Mouse (Mus musculus) ovary, adult 10 weeks (tissue): ENCODE data around the gene Sh3bp5l. TPM values are rescaled to one million over a fixed set of nuclear protein-coding genes. Genes with fewer than 3 reads are reported as not detected.

Experiments
- polyA plus RNA-seq: library from polyadenylated mRNA; stranded (reverse); fragments of 350-450 nt; fragmentation: Illumina TruSeq; extraction: RNeasy Lipid Tissue Mini Kit (QIAGEN cat#74804); gene quantifications from one replicate; pipeline ENCODE4 v1.2.3, GENCODE M21; 2014

Gene Sh3bp5l
- polyA plus RNA-seq: 0.80 TPM

DNA sequence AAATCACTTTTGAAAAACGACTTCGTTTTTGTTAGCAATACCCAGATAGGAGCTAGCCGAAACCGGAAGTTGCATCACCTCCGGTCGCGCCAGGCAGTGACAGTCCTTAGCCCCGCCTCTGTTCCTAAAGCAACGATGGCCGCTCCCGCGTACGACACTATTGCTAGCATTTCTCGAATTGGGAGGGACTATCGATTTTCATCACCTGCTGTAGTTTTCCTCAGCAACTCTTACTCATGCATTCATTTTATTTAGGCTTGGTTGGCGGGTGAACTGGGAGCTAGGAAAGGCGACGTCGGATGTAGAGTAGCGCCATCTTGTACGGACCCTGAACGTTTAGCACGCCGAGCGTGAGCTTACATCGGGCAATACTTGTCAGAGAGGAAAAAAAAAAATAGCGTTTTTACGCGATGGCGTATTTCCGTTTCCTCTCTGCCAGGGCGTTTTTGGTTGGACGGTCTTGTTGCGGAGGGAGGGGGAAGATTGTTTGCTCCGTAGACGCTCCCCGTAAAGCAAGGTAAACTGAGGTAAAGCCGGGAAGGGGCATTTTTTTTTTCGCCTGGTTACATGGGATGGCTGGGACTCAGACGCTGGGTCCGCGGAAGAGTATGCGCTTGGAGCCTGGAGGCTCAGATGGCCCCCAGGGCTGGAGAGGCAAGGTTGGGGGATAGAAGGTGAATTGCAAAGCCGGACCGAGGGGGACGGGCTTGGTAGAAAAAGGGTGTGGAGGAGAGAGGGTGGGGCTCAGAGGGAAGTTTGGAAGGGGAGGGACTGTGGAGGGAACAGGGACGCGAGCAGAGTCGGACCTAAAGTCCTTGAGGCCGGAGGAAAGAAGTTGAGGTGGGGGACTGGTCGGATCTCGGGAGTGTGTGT is at the start of gene Sh3bp5l, which contains the start of gene Zfp672:
TSS of gene Sh3bp5l (plus strand) at position 449 of the 873 bp plus-strand sequence.
TSS of gene Zfp672 (minus strand) at position 64 of the 873 bp plus-strand sequence.

DNA sequence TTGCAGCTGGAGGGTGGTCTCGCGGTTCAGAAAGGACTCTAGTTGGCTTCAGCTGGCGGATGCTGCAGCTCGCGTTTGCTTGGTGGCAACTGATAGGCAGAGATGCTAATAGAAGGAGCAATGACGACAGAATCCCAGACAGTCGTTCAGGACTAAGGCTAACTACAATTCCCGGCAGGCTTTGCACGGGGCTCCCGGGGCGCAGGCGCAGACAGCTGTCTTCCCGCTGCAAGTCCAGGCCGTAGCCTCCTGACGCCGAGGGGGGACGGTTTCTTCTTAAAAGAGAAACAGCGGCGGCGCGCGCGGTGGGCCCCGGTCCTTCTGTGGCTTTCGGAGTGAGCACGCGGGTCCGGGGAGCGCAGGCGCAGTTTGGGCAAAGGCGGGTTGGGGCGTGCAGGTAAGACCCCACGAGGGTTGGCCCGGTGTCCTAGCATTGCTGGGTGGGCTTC is 23.6 kb upstream of the Sh3bp5l start, which contains the start of gene Zfp692:
TSS of gene Zfp692 (plus strand) at position 210 of the 449 bp plus-strand sequence.

GRCm38 (mm10) chr11:58378763-58379278 is 48.3 kb downstream of the Sh3bp5l start, which contains the start of gene Lypd8:
Lypd8 (plus strand) TSS chr11:58379043.

Other genes with a start within 250 kb of the Sh3bp5l start
- gene Gm12248, start 237.6 kb upstream of the Sh3bp5l start, polyA plus RNA-seq: 0.43 TPM
- gene Cnot8, start 226.6 kb upstream of the Sh3bp5l start, polyA plus RNA-seq: 35.5 TPM
- 8.7 TPM for gene Gemin5, start 162.2 kb upstream of the Sh3bp5l start, polyA plus RNA-seq
- gene Mrpl22, start 159.1 kb upstream of the Sh3bp5l start, polyA plus RNA-seq: 35.7 TPM
- gene Igtp, start 131.2 kb upstream of the Sh3bp5l start, polyA plus RNA-seq: 16.1 TPM
- gene Irgm2, start 131.1 kb upstream of the Sh3bp5l start, polyA plus RNA-seq: 30.9 TPM
- not detected for gene 4930438A08Rik, start 55.9 kb upstream of the Sh3bp5l start, polyA plus RNA-seq
- 0.48 TPM for gene Zfp692, start 23.7 kb upstream of the Sh3bp5l start, polyA plus RNA-seq
- 52.3 TPM for gene Zfp672, start 385 bp upstream of the Sh3bp5l start, polyA plus RNA-seq
- not detected for gene Lypd8, start 48.3 kb downstream of the Sh3bp5l start, polyA plus RNA-seq
- not detected for gene 1810065E05Rik, start 90.4 kb downstream of the Sh3bp5l start, polyA plus RNA-seq
- not detected for gene Gm12253, start 101.8 kb downstream of the Sh3bp5l start, polyA plus RNA-seq
- not detected for gene Lypd9, start 122.2 kb downstream of the Sh3bp5l start, polyA plus RNA-seq
- gene Olfr30, start 131.5 kb downstream of the Sh3bp5l start, polyA plus RNA-seq: not detected
- not detected for gene Olfr332, start 161.8 kb downstream of the Sh3bp5l start, polyA plus RNA-seq
- gene Olfr331, start 171.8 kb downstream of the Sh3bp5l start, polyA plus RNA-seq: not detected
- 4.5 TPM for gene Olfr330, start 204.1 kb downstream of the Sh3bp5l start, polyA plus RNA-seq
- 5.1 TPM for gene Olfr329-ps, start 215.7 kb downstream of the Sh3bp5l start, polyA plus RNA-seq
- 0.20 TPM for gene Olfr328, start 224.9 kb downstream of the Sh3bp5l start, polyA plus RNA-seq
- not detected for gene Olfr224, start 239.8 kb downstream of the Sh3bp5l start, polyA plus RNA-seq
- gene Olfr325, start 247.0 kb downstream of the Sh3bp5l start, polyA plus RNA-seq: not detected